Comparison of ENCODE assay signal across 19 mouse cellular contexts in the genomic region with DNA sequence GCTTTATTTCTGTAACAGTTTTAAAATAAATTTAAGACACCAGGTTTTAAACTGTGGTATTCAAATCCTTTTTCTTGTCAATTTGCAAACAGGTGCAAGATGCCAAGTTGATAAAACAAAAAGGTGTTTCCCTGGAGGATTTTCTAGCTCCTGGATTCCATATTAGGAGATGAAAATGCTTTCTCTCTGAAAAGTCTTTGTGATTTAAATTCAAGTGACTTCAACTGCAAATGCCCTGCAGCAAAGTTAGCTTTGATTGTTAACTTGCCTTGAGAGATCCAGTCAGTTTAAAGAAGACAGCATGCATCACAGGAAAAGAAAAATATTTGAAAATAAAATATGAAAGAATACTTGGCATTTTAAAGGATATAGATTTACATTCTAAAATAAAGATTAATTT.
"Had no signal": no experiment of that assay in that cellular context is flagged by ENCODE, and none has a peak within 500 bp of the region (broad histone marks: within the 10 kb centered on the region; RNA-seq: fewer than 3 reads in every experiment).

No protein-coding gene starts in this region.

- DNase-seq: liver, embryonic 13.5 days; liver, postnatal 0 days; lung, embryonic 14.5 days; lung, postnatal 10 days; lung, postnatal 4 days; right cerebral cortex, adult 18-20 months; right cerebral cortex, postnatal 25 days; right cerebral cortex, postnatal 4 days; spleen, adult 18-20 months; thymus, adult 18-20 months; thymus, postnatal 14 days; thymus, postnatal 36 days had no signal

- H3K27me3 ChIP-seq: liver, embryonic 13.5 days; liver, embryonic 15.5 days; neural tube, embryonic 13.5 days; neural tube, embryonic 15.5 days had no signal

- H3K4me1 ChIP-seq: liver, embryonic 13.5 days; liver, embryonic 15.5 days; midbrain, embryonic 10.5 days; neural tube, embryonic 13.5 days; neural tube, embryonic 15.5 days had no signal

- H3K4me2 ChIP-seq: liver, embryonic 11.5 days; liver, embryonic 13.5 days; liver, embryonic 15.5 days; lung, embryonic 14.5 days; neural tube, embryonic 13.5 days; neural tube, embryonic 15.5 days had no signal

- H3K36me3 ChIP-seq: liver, embryonic 13.5 days; liver, embryonic 15.5 days; midbrain, embryonic 10.5 days; neural tube, embryonic 13.5 days; neural tube, embryonic 15.5 days had no signal

- ATAC-seq: liver, postnatal 0 days; midbrain, embryonic 16.5 days had no signal

- H3K9me3 ChIP-seq: liver, embryonic 15.5 days; midbrain, embryonic 10.5 days; neural tube, embryonic 13.5 days had no signal

- H3K4me3 ChIP-seq: liver, embryonic 13.5 days; liver, embryonic 15.5 days; midbrain, embryonic 10.5 days; myocyte; neural tube, embryonic 13.5 days; neural tube, embryonic 15.5 days had no signal

- H3K9ac ChIP-seq: liver, embryonic 13.5 days; liver, embryonic 15.5 days; liver, postnatal 0 days; lung, embryonic 14.5 days; neural tube, embryonic 13.5 days; neural tube, embryonic 15.5 days had no signal

- H3K27ac ChIP-seq: liver, embryonic 13.5 days; liver, embryonic 15.5 days; midbrain, embryonic 10.5 days; neural tube, embryonic 13.5 days; neural tube, embryonic 15.5 days had no signal
